Mouse (Mus musculus) E14TG2a.4 (cell line): ENCODE measurements around the gene Orai1.
A peak's percentile ranks its signal among the peaks of the same experiment; 100 is the strongest.

ENCODE experiments used
- H3K27me3 ChIP-seq: 2 replicates; pipeline ENCODE4 v1.6.1; 2014; ENCODE audit warnings: low read length, control low read depth; ENCODE audit not compliant: insufficient read depth
- H3K36me3 ChIP-seq: 2 replicates; pipeline ENCODE4 v1.6.1; 2014; ENCODE audit warnings: low read length, control low read depth; ENCODE audit not compliant: insufficient read depth
- H3K4me1 ChIP-seq: replicated peaks from 2 replicates; pipeline ENCODE4 v1.6.1; 2014; ENCODE audit warnings: low read depth, low read length, control low read depth
- H3K4me3 ChIP-seq: replicated peaks from 2 replicates; pipeline ENCODE4 v1.5.1; 2014; ENCODE audit warnings: mild to moderate bottlenecking, low read length
- H3K9me3 ChIP-seq: 2 replicates; pipeline ENCODE4 v1.6.1; 2014; ENCODE audit warnings: low read length, control low read depth
- CTCF ChIP-seq: conservative IDR thresholded peaks from 2 replicates; pipeline ENCODE4 v1.5.1; 2014; ENCODE audit warnings: low read length
- NANOG ChIP-seq: IDR thresholded peaks from 2 replicates; pipeline ENCODE4 v1.6.1; 2014; ENCODE audit warnings: borderline replicate concordance, low read length, mixed read lengths
- POU5F1 ChIP-seq: IDR thresholded peaks from 2 replicates; pipeline ENCODE4 v1.6.1; 2014; ENCODE audit warnings: low read length, borderline replicate concordance

Gene Orai1

GRCm38 (mm10) chr5:123009873-123010272, 5.0 kb upstream of the Orai1 start:
- peaks cover 53% of the 10 kb centered on the region for H3K4me1 ChIP-seq
- TF ChIP-seq CTCF, result no peak
- no peak for TF ChIP-seq NANOG
- TF ChIP-seq POU5F1, result no peak
- H3K4me3 ChIP-seq, result no peak overlapping the region
- H3K27me3 ChIP-seq, result no peaks in the 10 kb centered on the region
- H3K9me3 ChIP-seq, result 0 out of 2 replicates have a peak, but pooled peaks cover 4% of the 10 kb centered on the region
- H3K36me3 ChIP-seq, result no peaks in the 10 kb centered on the region

- Histone ChIP-seq H3K4me1 (peaks cover 48% of the 10 kb centered on the region), H3K36me3 (no peaks in the 10 kb centered on the region), H3K27me3 (no peaks in the 10 kb centered on the region), H3K9me3 (0 out of 2 replicates have a peak, but pooled peaks cover 4% of the 10 kb centered on the region), H3K4me3 (no peak overlapping the region)
- no peak for TF ChIP-seq NANOG
- peak; percentile 97 for TF ChIP-seq CTCF
Observed at GRCm38 (mm10) chr5:123010806-123011205, 4.1 kb upstream of the Orai1 start.

- no peak overlapping the region for H3K4me3 ChIP-seq
- H3K27me3 ChIP-seq, result no peaks in the 10 kb centered on the region
- TF ChIP-seq POU5F1, result no peak
- no peak for TF ChIP-seq NANOG
- no peak for TF ChIP-seq CTCF
Observed at GRCm38 (mm10) chr5:123011705-123012104, 3.2 kb upstream of the Orai1 start.

GRCm38 (mm10) chr5:123013599-123014315, 1.1 kb upstream of the Orai1 start:
- H3K9me3 ChIP-seq, result 0 out of 2 replicates have a peak, but pooled peaks cover 4% of the 10 kb centered on the region
- peaks cover 20% of the 10 kb centered on the region for H3K36me3 ChIP-seq
- peaks cover 73% of the 10 kb centered on the region for H3K4me1 ChIP-seq
- H3K27me3 ChIP-seq, result no peaks in the 10 kb centered on the region
- H3K4me3 ChIP-seq, result 0 out of 2 replicates have a peak overlapping the region, but pooled peaks have one; percentile 11
- TF ChIP-seq NANOG (no peak), POU5F1 (no peak), CTCF (peak; percentile 63)

More at GRCm38 (mm10) chr5:123011705-123012104, 3.2 kb upstream of the Orai1 start:
- H3K36me3 ChIP-seq, result no peaks in the 10 kb centered on the region
- H3K9me3 ChIP-seq, result 0 out of 2 replicates have a peak, but pooled peaks cover 4% of the 10 kb centered on the region
- H3K4me1 ChIP-seq, result peaks cover 53% of the 10 kb centered on the region

GRCm38 (mm10) chr5:123015915-123016314, 1.0 kb downstream of the Orai1 start:
- 0 out of 2 replicates have a peak, but pooled peaks cover 4% of the 10 kb centered on the region for H3K9me3 ChIP-seq
- peak overlapping the region; percentile 92 for H3K4me3 ChIP-seq
- H3K36me3 ChIP-seq, result peaks cover 32% of the 10 kb centered on the region
- TF ChIP-seq POU5F1, result no peak
- no peak for TF ChIP-seq CTCF
- no peak for TF ChIP-seq NANOG
- H3K27me3 ChIP-seq, result no peaks in the 10 kb centered on the region
- H3K4me1 ChIP-seq, result peaks cover 79% of the 10 kb centered on the region

GRCm38 (mm10) chr5:123017504-123017903, 2.6 kb downstream of the Orai1 start:
- peaks cover 86% of the 10 kb centered on the region for H3K4me1 ChIP-seq
- TF ChIP-seq CTCF, result no peak
- TF ChIP-seq NANOG, result no peak
- TF ChIP-seq POU5F1, result no peak
- H3K9me3 ChIP-seq, result 0 out of 2 replicates have a peak, but pooled peaks cover 4% of the 10 kb centered on the region
- peak overlapping the region; percentile 8; the same call in 1 of the 2 replicates for H3K4me3 ChIP-seq
- H3K27me3 ChIP-seq, result no peaks in the 10 kb centered on the region
- peaks cover 32% of the 10 kb centered on the region for H3K36me3 ChIP-seq

- peaks cover 32% of the 10 kb centered on the region for H3K36me3 ChIP-seq
- H3K27me3 ChIP-seq, result no peaks in the 10 kb centered on the region
- peaks cover 86% of the 10 kb centered on the region for H3K4me1 ChIP-seq
- 0 out of 2 replicates have a peak, but pooled peaks cover 2% of the 10 kb centered on the region for H3K9me3 ChIP-seq
- TF ChIP-seq NANOG (no peak), CTCF (no peak)
- H3K4me3 ChIP-seq, result no peak overlapping the region
Observed at GRCm38 (mm10) chr5:123019336-123020016, 4.6 kb downstream of the Orai1 start.

- Histone ChIP-seq H3K27me3 (no peaks in the 10 kb centered on the region), H3K36me3 (peaks cover 37% of the 10 kb centered on the region), H3K9me3 (no peaks in the 10 kb centered on the region), H3K4me3 (no peak overlapping the region), H3K4me1 (peaks cover 92% of the 10 kb centered on the region)
- TF ChIP-seq POU5F1, result no peak
- TF ChIP-seq CTCF, result no peak
Observed at GRCm38 (mm10) chr5:123020426-123020825, 5.6 kb downstream of the Orai1 start.
